Mouse (Mus musculus) forebrain, embryonic 13.5 days (tissue): ENCODE measurements around the gene Large1. TPM values are rescaled to one million over a fixed set of nuclear protein-coding genes. Genes with fewer than 3 reads are reported as not detected.

Experiments
- ATAC-seq: fragments of 200-750 bp; cut with Nextera tagmentation; 2 replicates; pipeline ENCODE4 v1.8.0; 2017
- H3K27ac ChIP-seq: fragments of 300-500 bp; sonication (generic); 2 replicates; pipeline ENCODE4 v1.5.1; 2015; ENCODE audit warnings: inconsistent platforms, mild to moderate bottlenecking, moderate library complexity
- H3K27me3 ChIP-seq: fragments of 300-500 bp; sonication (generic); 2 replicates; pipeline ENCODE4 v1.6.1; 2015; ENCODE audit warnings: mild to moderate bottlenecking, inconsistent platforms
- H3K36me3 ChIP-seq: fragments of 300-500 bp; sonication (generic); 2 replicates; pipeline ENCODE4 v1.6.1; 2015; ENCODE audit warnings: mild to moderate bottlenecking, inconsistent platforms; ENCODE audit not compliant: poor library complexity, severe bottlenecking
- H3K4me1 ChIP-seq: fragments of 300-500 bp; sonication (generic); 2 replicates; pipeline ENCODE4 v1.6.1; 2015; ENCODE audit warnings: inconsistent platforms
- H3K4me2 ChIP-seq: fragments of 300-500 bp; sonication (generic); 2 replicates; pipeline ENCODE4 v1.6.1; 2015; ENCODE audit warnings: inconsistent platforms, mild to moderate bottlenecking, moderate library complexity
- H3K4me3 ChIP-seq: fragments of 300-500 bp; sonication (generic); 2 replicates; pipeline ENCODE4 v1.5.1; 2015; ENCODE audit warnings: mild to moderate bottlenecking, inconsistent platforms
- H3K9ac ChIP-seq: fragments of 300-500 bp; sonication (generic); 2 replicates; pipeline ENCODE4 v1.6.1; 2015; ENCODE audit warnings: mild to moderate bottlenecking, inconsistent platforms
- H3K9me3 ChIP-seq: fragments of 300-500 bp; sonication (generic); replicated peaks from 2 replicates; pipeline ENCODE4 v1.6.1; 2016; ENCODE audit warnings: inconsistent platforms
- WGBS: fragments of 180-500 bp; shearing (Covaris S2); methylation state at CpG from one replicate; pipeline ENCODE4 v1.1.7; 2015; 5-methylcytosine and 5-hydroxymethylcytosine counted together
- microRNA-seq: library from miRNA; unstranded; fragments of <30 nt; microRNA quantifications from one replicate; pipeline ENCODE4, GENCODE M21; 2016
- polyA plus RNA-seq: library from polyadenylated mRNA; unstranded; fragments of >200 nt; fragmentation: Nextera tagmentation; extraction: Ambion mirVana; gene quantifications from 2 replicates; pipeline ENCODE4 v1.2.1, GENCODE M21; 2015

Large1 gene
- polyA plus RNA-seq, 1 experiment from 2014 or later, result 10.5 TPM

GRCm38 (mm10) chr8:72817655-72818349 is 535.5 kb downstream of the Large1 start:
- no peaks in the 10 kb centered on the region for H3K27me3 ChIP-seq
- H3K4me1 ChIP-seq, result no peaks in the 10 kb centered on the region
- peaks cover 17% of the 10 kb centered on the region for H3K36me3 ChIP-seq
- no peaks in the 10 kb centered on the region for H3K9me3 ChIP-seq
- H3K9ac ChIP-seq, result no peak overlapping the region
- H3K4me2 ChIP-seq, result no peak overlapping the region
- H3K27ac ChIP-seq, result no peak overlapping the region
- 84% methylated on average over 5 of the region's 5 CpGs for WGBS
- no peak for ATAC-seq
- H3K4me3 ChIP-seq, result no peak overlapping the region

GRCm38 (mm10) chr8:72816679-72817078 is 536.7 kb downstream of the Large1 start:
- Histone ChIP-seq H3K27ac (no peak overlapping the region), H3K4me1 (no peaks in the 10 kb centered on the region), H3K9ac (no peak overlapping the region), H3K4me3 (no peak overlapping the region), H3K4me2 (no peak overlapping the region), H3K36me3 (peaks cover 17% of the 10 kb centered on the region), H3K9me3 (no peaks in the 10 kb centered on the region), H3K27me3 (no peaks in the 10 kb centered on the region)
- ATAC-seq, result no peak

- Histone ChIP-seq H3K4me2 (no peak overlapping the region), H3K9me3 (no peaks in the 10 kb centered on the region), H3K4me3 (no peak overlapping the region), H3K27ac (no peak overlapping the region), H3K27me3 (no peaks in the 10 kb centered on the region), H3K9ac (no peak overlapping the region), H3K36me3 (peaks cover 17% of the 10 kb centered on the region), H3K4me1 (no peaks in the 10 kb centered on the region)
- 91% methylated on average over 7 of the region's 7 CpGs for WGBS
- no peak for ATAC-seq
Measured at GRCm38 (mm10) chr8:72815681-72816080, 537.7 kb downstream of the Large1 start.

- 90% methylated on average over 3 of the region's 3 CpGs for WGBS
- no peak for ATAC-seq
- H3K9ac ChIP-seq, result no peak overlapping the region
- no peaks in the 10 kb centered on the region for H3K9me3 ChIP-seq
- peaks cover 17% of the 10 kb centered on the region for H3K36me3 ChIP-seq
- no peaks in the 10 kb centered on the region for H3K27me3 ChIP-seq
- no peak overlapping the region for H3K4me3 ChIP-seq
- no peak overlapping the region for H3K4me2 ChIP-seq
- H3K27ac ChIP-seq, result no peak overlapping the region
- no peaks in the 10 kb centered on the region for H3K4me1 ChIP-seq
Measured at GRCm38 (mm10) chr8:72812690-72813089, 540.6 kb downstream of the Large1 start.

- no peaks in the 10 kb centered on the region for H3K27me3 ChIP-seq
- H3K36me3 ChIP-seq, result no peaks in the 10 kb centered on the region
- H3K4me3 ChIP-seq, result no peak overlapping the region
- H3K9me3 ChIP-seq, result no peaks in the 10 kb centered on the region
- H3K4me2 ChIP-seq, result no peak overlapping the region
- WGBS, result 91% methylated on average over 2 of the region's 2 CpGs
- no peak overlapping the region for H3K9ac ChIP-seq
- ATAC-seq, result no peak
- H3K4me1 ChIP-seq, result no peaks in the 10 kb centered on the region
- no peak overlapping the region for H3K27ac ChIP-seq
Measured at GRCm38 (mm10) chr8:72801583-72801982, 551.8 kb downstream of the Large1 start.

- no peak for ATAC-seq
- 92% methylated on average over 4 of the region's 4 CpGs for WGBS
- Histone ChIP-seq H3K4me1 (no peaks in the 10 kb centered on the region), H3K9me3 (no peaks in the 10 kb centered on the region), H3K27ac (no peak overlapping the region), H3K4me2 (no peak overlapping the region), H3K4me3 (no peak overlapping the region), H3K27me3 (no peaks in the 10 kb centered on the region), H3K9ac (no peak overlapping the region), H3K36me3 (no peaks in the 10 kb centered on the region)
Measured at GRCm38 (mm10) chr8:72780644-72781043, 572.7 kb downstream of the Large1 start.

GRCm38 (mm10) chr8:72777797-72778196 is 575.5 kb downstream of the Large1 start:
- Histone ChIP-seq H3K27ac (no peak overlapping the region), H3K9me3 (no peaks in the 10 kb centered on the region), H3K27me3 (no peaks in the 10 kb centered on the region), H3K4me3 (no peak overlapping the region), H3K9ac (no peak overlapping the region), H3K4me1 (no peaks in the 10 kb centered on the region), H3K4me2 (no peak overlapping the region), H3K36me3 (no peaks in the 10 kb centered on the region)
- WGBS, result 90% methylated on average over 1 of the region's 1 CpGs
- ATAC-seq, result no peak

- H3K36me3 ChIP-seq, result no peaks in the 10 kb centered on the region
- 38% methylated on average over 7 of the region's 7 CpGs for WGBS
- no peak for ATAC-seq
- H3K9me3 ChIP-seq, result no peaks in the 10 kb centered on the region
- no peak overlapping the region for H3K4me3 ChIP-seq
- no peak overlapping the region for H3K9ac ChIP-seq
- 0 out of 2 replicates have a peak, but pooled peaks cover 4% of the 10 kb centered on the region for H3K4me1 ChIP-seq
- H3K27me3 ChIP-seq, result no peaks in the 10 kb centered on the region
- no peak overlapping the region for H3K27ac ChIP-seq
- H3K4me2 ChIP-seq, result no peak overlapping the region
Measured at GRCm38 (mm10) chr8:72766777-72767176, 586.6 kb downstream of the Large1 start.

GRCm38 (mm10) chr8:72765696-72766095 is 587.6 kb downstream of the Large1 start:
- Histone ChIP-seq H3K9me3 (no peaks in the 10 kb centered on the region), H3K4me3 (no peak overlapping the region), H3K4me1 (0 out of 2 replicates have a peak, but pooled peaks cover 4% of the 10 kb centered on the region), H3K4me2 (no peak overlapping the region), H3K27me3 (no peaks in the 10 kb centered on the region), H3K36me3 (no peaks in the 10 kb centered on the region), H3K27ac (no peak overlapping the region), H3K9ac (no peak overlapping the region)
- ATAC-seq, result no peak
- WGBS, result 55% methylated on average over 4 of the region's 4 CpGs

Small RNA genes within 50 kb of the gene (microRNA-seq; reads per million reads assigned to microRNA genes)
- gene Mir28b, result 0.80 reads per million
